Mouse (Mus musculus): ENCODE results near the gene Dis3. TPM values are rescaled to one million over a fixed set of nuclear protein-coding genes. Genes with fewer than 3 reads are reported as not detected.
"Not testable (repeated sequence)": the region's sequence is repeated elsewhere in the genome, so short reads cannot be mapped to it uniquely, and the experiment has no call there.

Gene Dis3
- polyA plus RNA-seq, 1 experiment from 2014 or later: 9.1 TPM

DNA sequence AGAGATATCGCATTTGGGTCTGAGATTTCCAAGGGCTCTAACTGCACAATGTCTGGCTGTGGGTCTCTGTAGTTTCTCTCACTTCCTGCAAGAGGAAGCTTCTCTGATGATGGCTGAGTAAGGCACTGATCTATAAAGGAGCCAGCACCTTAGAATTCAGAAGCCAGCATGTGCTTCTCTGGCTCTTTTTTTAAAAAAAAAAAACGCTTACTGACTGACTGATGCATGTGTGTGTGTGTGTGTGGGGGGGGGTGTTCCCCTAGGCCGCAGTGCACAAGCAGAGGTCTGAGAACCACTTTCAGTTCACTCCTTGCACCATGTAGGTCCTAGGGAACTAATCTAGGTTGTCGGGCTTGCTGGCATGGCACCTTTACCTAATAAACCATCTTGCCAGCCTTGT, 58.2 kb downstream of the Dis3 start:
- Histone ChIP-seq H3K9ac (ENCODE audit: low read depth, low read length) (no peak overlapping the region), H3K9me3 (ENCODE audit: control insufficient read depth) (no peaks in the 10 kb centered on the region), H3K27ac (ENCODE audit: low read depth, low read length) (no peak overlapping the region), H3K4me2 (replicated peaks; ENCODE audit: low read depth) (no peak overlapping the region), H3K4me1 (replicated peaks; ENCODE audit: control insufficient read depth, insufficient read depth, low read length) (0 out of 2 replicates have a peak, but pooled peaks cover 4% of the 10 kb centered on the region), H3K4me3 (ENCODE audit: low read depth, low read length) (no peak overlapping the region), H3K36me3 (ENCODE audit: control insufficient read depth, insufficient read depth) (peaks cover 5% of the 10 kb centered on the region; the same call in 1 of the 2 replicates), H3K27me3 (replicated peaks; ENCODE audit: control insufficient read depth, insufficient read depth, low read length) (no peaks in the 10 kb centered on the region)
- TF ChIP-seq CTCF (IDR thresholded peaks at IDR 0.05; ENCODE audit: low read depth): no peak
- ATAC-seq: no peak
- WGBS: 67% methylated on average over 4 of the region's 4 CpGs

DNA sequence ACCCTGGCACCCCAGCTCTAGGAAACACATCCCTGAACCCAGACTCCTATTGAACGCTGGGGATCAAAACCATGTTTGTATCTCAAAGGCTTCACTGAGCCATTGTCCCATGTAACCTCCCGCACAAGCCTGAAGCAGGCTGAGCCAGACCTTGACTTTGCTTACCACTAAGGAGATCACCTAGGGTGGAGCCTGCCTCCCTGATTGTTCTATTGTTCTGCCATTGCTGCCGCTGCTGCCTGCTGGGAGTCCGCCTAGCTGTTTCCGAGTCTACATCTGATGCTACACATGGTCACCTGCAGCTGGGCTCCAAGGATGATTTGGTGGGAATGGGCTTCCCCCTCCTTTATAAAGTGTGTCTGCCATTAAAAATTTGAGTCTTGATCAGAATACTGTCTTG, 60.3 kb downstream of the Dis3 start:
- H3K9ac ChIP-seq (ENCODE audit: low read depth, low read length); H3K4me3 ChIP-seq (ENCODE audit: low read depth, low read length); H3K27ac ChIP-seq (ENCODE audit: low read depth, low read length); H3K36me3 ChIP-seq (ENCODE audit: control insufficient read depth, insufficient read depth); ATAC-seq; H3K4me1 ChIP-seq (replicated peaks; ENCODE audit: control insufficient read depth, insufficient read depth, low read length); H3K27me3 ChIP-seq (replicated peaks; ENCODE audit: control insufficient read depth, insufficient read depth, low read length); H3K4me2 ChIP-seq (replicated peaks; ENCODE audit: low read depth); H3K9me3 ChIP-seq (ENCODE audit: control insufficient read depth): not testable (repeated sequence)
- WGBS: 75% methylated on average over 5 of the region's 5 CpGs

DNA sequence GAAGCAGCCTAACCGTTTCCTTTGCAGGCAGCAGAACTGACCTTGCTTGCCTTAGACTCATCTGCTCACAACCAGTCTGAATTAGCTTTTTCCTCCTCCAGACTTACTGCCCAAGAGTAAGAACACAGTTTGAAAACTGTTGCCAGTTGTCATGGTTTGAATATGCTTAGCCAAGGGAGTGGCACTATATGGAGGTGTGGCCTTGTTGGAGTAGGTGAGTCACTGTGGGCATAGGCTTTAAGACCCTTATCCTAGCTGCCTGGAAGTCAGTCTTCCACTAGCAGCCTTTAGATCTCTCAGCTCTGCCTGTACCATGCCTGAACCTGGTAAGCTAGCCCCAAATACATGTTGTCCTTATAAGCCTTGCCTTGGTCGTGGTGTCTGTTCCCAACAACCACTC, 61.9 kb downstream of the Dis3 start:
- TF ChIP-seq CTCF (IDR thresholded peaks at IDR 0.05; ENCODE audit: low read depth): no peak
- peaks cover 10% of the 10 kb centered on the region; the same call in 1 of the 2 replicates for H3K36me3 ChIP-seq (ENCODE audit: control insufficient read depth, insufficient read depth)
- no peak overlapping the region for H3K9ac ChIP-seq (ENCODE audit: low read depth, low read length)
- no peaks in the 10 kb centered on the region for H3K27me3 ChIP-seq (replicated peaks; ENCODE audit: control insufficient read depth, insufficient read depth, low read length)
- H3K27ac ChIP-seq (ENCODE audit: low read depth, low read length): no peak overlapping the region
- H3K4me3 ChIP-seq (ENCODE audit: low read depth, low read length): no peak overlapping the region
- H3K9me3 ChIP-seq (ENCODE audit: control insufficient read depth): no peaks in the 10 kb centered on the region
- 73% methylated on average over 2 of the region's 2 CpGs for WGBS
- ATAC-seq: 0 out of 2 replicates have a peak, but pooled peaks have one; percentile 38
- no peak overlapping the region for H3K4me2 ChIP-seq (replicated peaks; ENCODE audit: low read depth)
- no peaks in the 10 kb centered on the region for H3K4me1 ChIP-seq (replicated peaks; ENCODE audit: control insufficient read depth, insufficient read depth, low read length)

DNA sequence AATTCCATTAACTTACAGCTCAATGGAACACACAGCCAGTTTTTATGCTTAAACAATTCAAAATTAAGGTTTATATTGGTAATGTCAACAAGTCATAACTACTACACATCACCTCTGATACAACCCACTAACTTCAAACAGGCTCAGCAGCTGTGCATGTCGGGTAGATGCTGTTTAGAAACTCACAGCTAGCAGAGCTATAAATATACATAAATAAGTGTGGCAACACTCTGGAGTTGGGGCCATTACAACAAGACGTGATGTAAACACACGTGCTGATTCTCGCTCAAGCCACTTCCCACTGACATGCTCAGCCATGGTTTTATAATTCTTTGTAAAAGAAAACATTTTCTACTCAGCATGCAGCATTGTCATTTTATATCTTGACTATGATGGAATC, 63.5 kb downstream of the Dis3 start:
- Histone ChIP-seq H3K27ac (ENCODE audit: low read depth, low read length) (no peak overlapping the region), H3K27me3 (replicated peaks; ENCODE audit: control insufficient read depth, insufficient read depth, low read length) (no peaks in the 10 kb centered on the region), H3K9ac (ENCODE audit: low read depth, low read length) (no peak overlapping the region), H3K4me1 (replicated peaks; ENCODE audit: control insufficient read depth, insufficient read depth, low read length) (no peaks in the 10 kb centered on the region), H3K36me3 (ENCODE audit: control insufficient read depth, insufficient read depth) (peaks cover 10% of the 10 kb centered on the region; the same call in 1 of the 2 replicates), H3K4me2 (replicated peaks; ENCODE audit: low read depth) (no peak overlapping the region), H3K9me3 (ENCODE audit: control insufficient read depth) (no peaks in the 10 kb centered on the region), H3K4me3 (ENCODE audit: low read depth, low read length) (no peak overlapping the region)
- TF ChIP-seq CTCF (IDR thresholded peaks at IDR 0.05; ENCODE audit: low read depth): no peak
- whole genome bisulfite sequencing: 65% methylated on average over 4 of the region's 4 CpGs
- no peak for ATAC-seq

DNA sequence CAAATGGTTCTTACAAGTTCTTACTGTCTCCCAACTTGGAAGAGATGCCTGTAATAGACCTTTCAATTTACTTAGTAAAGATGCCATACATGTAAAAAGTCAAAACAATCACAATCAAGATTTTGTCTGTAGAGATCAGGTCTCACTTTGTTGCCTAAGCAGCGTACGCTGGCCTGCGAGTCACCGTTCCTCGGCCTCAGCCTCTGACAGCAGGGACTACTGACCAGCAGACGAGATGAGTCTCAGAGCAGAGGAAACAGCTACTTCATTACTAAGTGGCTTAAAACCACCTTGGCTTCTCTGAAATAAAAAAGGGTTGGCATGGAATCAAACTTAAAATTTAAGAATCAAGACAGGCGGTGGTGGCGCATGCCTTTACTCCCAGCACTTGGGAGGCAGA, 64.7 kb downstream of the Dis3 start:
- H3K27me3 ChIP-seq (replicated peaks; ENCODE audit: control insufficient read depth, insufficient read depth, low read length); H3K27ac ChIP-seq (ENCODE audit: low read depth, low read length); H3K9ac ChIP-seq (ENCODE audit: low read depth, low read length); ATAC-seq; H3K4me3 ChIP-seq (ENCODE audit: low read depth, low read length); H3K4me2 ChIP-seq (replicated peaks; ENCODE audit: low read depth); H3K4me1 ChIP-seq (replicated peaks; ENCODE audit: control insufficient read depth, insufficient read depth, low read length); H3K9me3 ChIP-seq (ENCODE audit: control insufficient read depth): not testable (repeated sequence)
- peaks cover 10% of the 10 kb centered on the region; the same call in 1 of the 2 replicates for H3K36me3 ChIP-seq (ENCODE audit: control insufficient read depth, insufficient read depth)
- WGBS: 91% methylated on average over 8 of the region's 8 CpGs

DNA sequence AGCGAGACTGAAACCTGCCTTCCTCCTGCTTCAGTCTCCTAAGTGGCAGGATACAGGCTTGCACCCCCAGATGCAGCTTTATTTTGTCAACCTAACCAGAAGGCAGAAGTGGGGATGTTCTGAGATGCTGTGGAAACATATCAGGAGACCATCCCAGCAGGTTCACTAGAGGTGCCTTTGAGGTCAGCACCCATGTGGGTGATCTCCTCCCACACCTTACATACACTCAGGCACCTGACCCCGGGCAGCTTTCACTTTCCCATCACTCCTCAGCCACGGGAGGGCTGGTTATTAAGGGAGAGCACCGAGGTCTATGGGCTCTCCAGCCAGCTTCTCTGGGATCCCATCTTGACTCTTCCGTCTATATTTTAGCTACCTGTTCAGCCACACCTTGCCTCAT, 67.0 kb downstream of the Dis3 start:
- H3K4me3 ChIP-seq (ENCODE audit: low read depth, low read length): no peak overlapping the region
- no peaks in the 10 kb centered on the region for H3K4me1 ChIP-seq (replicated peaks; ENCODE audit: control insufficient read depth, insufficient read depth, low read length)
- TF ChIP-seq CTCF (IDR thresholded peaks at IDR 0.05; ENCODE audit: low read depth): no peak
- H3K27ac ChIP-seq (ENCODE audit: low read depth, low read length): 0 out of 2 replicates have a peak overlapping the region, but pooled peaks have one; percentile 15
- H3K27me3 ChIP-seq (replicated peaks; ENCODE audit: control insufficient read depth, insufficient read depth, low read length): no peaks in the 10 kb centered on the region
- H3K9ac ChIP-seq (ENCODE audit: low read depth, low read length): no peak overlapping the region
- peaks cover 5% of the 10 kb centered on the region; the same call in 1 of the 2 replicates for H3K36me3 ChIP-seq (ENCODE audit: control insufficient read depth, insufficient read depth)
- H3K9me3 ChIP-seq (ENCODE audit: control insufficient read depth): no peaks in the 10 kb centered on the region
- 67% methylated on average over 5 of the region's 5 CpGs for WGBS
- ATAC-seq: 0 out of 2 replicates have a peak, but pooled peaks have one; percentile 16
- no peak overlapping the region for H3K4me2 ChIP-seq (replicated peaks; ENCODE audit: low read depth)

DNA sequence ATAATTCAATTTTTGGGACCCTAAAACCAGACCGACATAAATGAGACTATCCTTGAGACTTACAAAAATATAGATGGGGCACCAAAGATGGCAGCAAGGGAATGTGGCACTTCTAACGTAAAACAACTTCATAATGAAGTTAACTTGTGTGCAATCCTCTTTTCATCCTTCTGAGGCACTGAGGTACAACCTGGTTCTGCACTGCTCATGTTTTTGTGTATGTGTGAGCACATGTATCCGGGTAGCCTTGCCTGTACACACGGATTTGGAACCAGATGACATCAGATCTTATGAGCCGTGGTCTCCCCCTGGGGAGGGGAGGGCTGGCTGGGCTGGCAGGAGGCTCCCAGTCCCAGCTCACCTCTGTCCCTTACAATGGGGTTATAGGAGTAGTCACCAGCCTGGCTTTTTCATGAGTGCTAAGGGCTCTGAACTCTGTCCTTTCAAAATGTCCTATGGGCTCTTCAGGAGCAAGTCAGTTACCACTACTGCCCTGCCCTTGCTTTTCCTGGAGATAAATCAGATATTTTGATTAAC, 68.2 kb downstream of the Dis3 start:
- 80% methylated on average over 5 of the region's 5 CpGs for WGBS
- no peak for TF ChIP-seq CTCF (IDR thresholded peaks at IDR 0.05; ENCODE audit: low read depth)
- no peak for ATAC-seq

More for the DNA sequence above, 68.2 kb downstream of the Dis3 start:
- Histone ChIP-seq H3K27ac (ENCODE audit: low read depth, low read length) (no peak overlapping the region), H3K4me2 (replicated peaks; ENCODE audit: low read depth) (no peak overlapping the region), H3K4me3 (ENCODE audit: low read depth, low read length) (no peak overlapping the region), H3K9me3 (ENCODE audit: control insufficient read depth) (no peaks in the 10 kb centered on the region; the same call in 1 of the 2 replicates), H3K9ac (ENCODE audit: low read depth, low read length) (no peak overlapping the region), H3K4me1 (replicated peaks; ENCODE audit: control insufficient read depth, insufficient read depth, low read length) (no peaks in the 10 kb centered on the region), H3K27me3 (replicated peaks; ENCODE audit: control insufficient read depth, insufficient read depth, low read length) (no peaks in the 10 kb centered on the region), H3K36me3 (ENCODE audit: control insufficient read depth, insufficient read depth) (peaks cover 5% of the 10 kb centered on the region; the same call in 1 of the 2 replicates)

Measured in intestine, postnatal 0 days (tissue).